Mouse (Mus musculus) retina, embryonic 14.5 days (tissue): ENCODE results near the gene Ankrd44.

ENCODE experiments used
- DNase-seq: peaks from one replicate; pipeline ENCODE4 v3.0.0-alpha.2; 2015; ENCODE audit warnings: low spot score

The Ankrd44 gene

GRCm38 (mm10) chr1:54762216-54762807, 163.9 kb downstream of the Ankrd44 start:
- peak; percentile 33 for DNase-seq

GRCm38 (mm10) chr1:54759841-54760240, 166.3 kb downstream of the Ankrd44 start:
- DNase-seq, result no peak

GRCm38 (mm10) chr1:54757291-54757690, 168.9 kb downstream of the Ankrd44 start:
- DNase-seq, result no peak

- DNase-seq, result no peak
These were observed 170.4 kb downstream of the Ankrd44 start for GRCm38 (mm10) chr1:54755690-54756365.

- DNase-seq, result no peak
These were observed 176.2 kb downstream of the Ankrd44 start for GRCm38 (mm10) chr1:54749961-54750360.

GRCm38 (mm10) chr1:54749516-54749915, 176.7 kb downstream of the Ankrd44 start:
- DNase-seq, result no peak

- no peak for DNase-seq
These were observed 178.3 kb downstream of the Ankrd44 start for GRCm38 (mm10) chr1:54747785-54748420.

GRCm38 (mm10) chr1:54745666-54746065, 180.5 kb downstream of the Ankrd44 start:
- DNase-seq, result no peak

- DNase-seq, result no peak
These were observed 182.0 kb downstream of the Ankrd44 start for GRCm38 (mm10) chr1:54744171-54744570.

GRCm38 (mm10) chr1:54743072-54743471, 183.1 kb downstream of the Ankrd44 start:
- DNase-seq, result no peak

GRCm38 (mm10) chr1:54740936-54741335, 185.3 kb downstream of the Ankrd44 start:
- DNase-seq, result no peak

- no peak for DNase-seq
These were observed 188.7 kb downstream of the Ankrd44 start for GRCm38 (mm10) chr1:54737472-54737871.

GRCm38 (mm10) chr1:54734917-54735664, 191.1 kb downstream of the Ankrd44 start:
- DNase-seq, result no peak

- no peak for DNase-seq
These were observed 196.9 kb downstream of the Ankrd44 start for GRCm38 (mm10) chr1:54729316-54729715.

- no peak for DNase-seq
These were observed 199.6 kb downstream of the Ankrd44 start for GRCm38 (mm10) chr1:54726555-54726954.

- no peak for DNase-seq
These were observed 209.3 kb downstream of the Ankrd44 start for GRCm38 (mm10) chr1:54716921-54717320.

- no peak for DNase-seq
These were observed 211.0 kb downstream of the Ankrd44 start for GRCm38 (mm10) chr1:54715061-54715760.

GRCm38 (mm10) chr1:54713231-54714173, 212.7 kb downstream of the Ankrd44 start:
- no peak for DNase-seq

- no peak for DNase-seq
These were observed 214.6 kb downstream of the Ankrd44 start for GRCm38 (mm10) chr1:54711568-54711967.

GRCm38 (mm10) chr1:54710550-54710949, 215.6 kb downstream of the Ankrd44 start:
- no peak for DNase-seq
